Mouse (Mus musculus): ENCODE data around the gene Repin1.
"Not testable (repeated sequence)": the region's sequence is repeated elsewhere in the genome, so short reads cannot be mapped to it uniquely, and the experiment has no call there.

The Repin1 gene

GRCm38 (mm10) chr6:48579215-48579648, 14.5 kb upstream of the Repin1 start:
- DNase-seq (ENCODE audit: extremely low spot score, low spot score), result no peak

DNA sequence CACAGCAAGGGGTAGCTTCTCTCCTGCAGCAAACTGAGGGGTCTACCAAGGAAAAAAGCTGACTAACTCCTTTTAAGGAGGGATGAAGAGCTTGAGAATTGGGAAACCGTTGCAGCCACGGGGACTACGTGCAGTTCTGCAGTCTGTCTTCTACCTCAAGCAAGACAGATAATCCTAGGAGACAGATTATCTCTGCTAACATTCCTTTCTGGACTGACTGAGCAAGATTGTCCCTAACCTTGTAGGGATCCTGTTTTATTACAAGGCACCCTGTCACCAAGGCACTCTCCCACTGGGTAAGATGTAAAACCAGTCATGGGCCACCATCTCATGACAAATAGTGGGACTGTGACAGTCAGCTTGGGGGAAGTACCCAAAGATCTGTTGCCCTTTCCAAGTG, 12.4 kb upstream of the Repin1 start:
- no peak for DNase-seq (ENCODE audit: extremely low spot score, low spot score)

- peak; percentile 27 for DNase-seq (ENCODE audit: extremely low spot score, low spot score)
These were observed 11.6 kb upstream of the Repin1 start for GRCm38 (mm10) chr6:48582037-48582436.

- no peak for DNase-seq (ENCODE audit: extremely low spot score, low spot score)
These were observed 4.4 kb upstream of the Repin1 start, which contains the start of gene Gm45021 for GRCm38 (mm10) chr6:48589194-48589750. Gene Gm45021 (plus strand): TSS chr6:48589610.

- no peak for DNase-seq (ENCODE audit: extremely low spot score, low spot score)
These were observed 2.4 kb upstream of the Repin1 start for GRCm38 (mm10) chr6:48591221-48591845.

GRCm38 (mm10) chr6:48591871-48592270, 1.8 kb upstream of the Repin1 start:
- no peak for DNase-seq (ENCODE audit: extremely low spot score, low spot score)

DNA sequence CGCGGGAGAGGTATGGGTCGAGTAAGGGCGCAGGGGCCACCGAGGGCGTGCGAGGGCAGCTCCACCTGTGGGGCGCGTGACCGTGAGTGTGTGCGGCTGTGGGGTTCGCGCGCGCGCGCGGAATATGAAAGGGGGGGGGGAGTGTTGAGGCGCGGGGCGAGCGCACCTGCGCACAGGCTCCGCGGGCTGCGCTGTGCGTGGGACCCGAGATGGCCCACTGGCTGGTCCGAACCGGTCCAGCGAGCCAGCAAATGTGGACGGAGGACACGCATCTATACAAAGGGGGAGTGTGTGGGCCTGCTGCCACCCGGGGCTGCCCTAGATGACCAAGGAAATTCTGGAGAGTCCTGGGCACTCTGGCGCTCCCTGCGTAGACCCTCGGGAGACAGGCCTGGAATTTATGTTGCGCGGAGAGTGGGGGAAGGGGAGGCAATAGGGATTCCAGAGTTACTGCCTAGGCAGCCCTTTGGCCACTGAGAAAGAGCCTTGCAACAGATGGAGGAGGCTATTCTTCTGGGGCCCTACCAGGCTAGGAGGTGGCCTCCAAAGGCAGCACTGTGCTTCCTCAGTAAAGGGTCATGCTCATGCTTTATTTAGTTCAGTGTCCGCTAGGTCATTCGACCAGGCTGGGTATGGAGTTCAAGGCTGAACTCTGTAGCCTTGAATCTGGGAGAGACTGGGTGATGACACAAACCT, 508 bp downstream of the Repin1 start:
- peak; percentile 75 for DNase-seq (ENCODE audit: extremely low spot score, low spot score)

DNA sequence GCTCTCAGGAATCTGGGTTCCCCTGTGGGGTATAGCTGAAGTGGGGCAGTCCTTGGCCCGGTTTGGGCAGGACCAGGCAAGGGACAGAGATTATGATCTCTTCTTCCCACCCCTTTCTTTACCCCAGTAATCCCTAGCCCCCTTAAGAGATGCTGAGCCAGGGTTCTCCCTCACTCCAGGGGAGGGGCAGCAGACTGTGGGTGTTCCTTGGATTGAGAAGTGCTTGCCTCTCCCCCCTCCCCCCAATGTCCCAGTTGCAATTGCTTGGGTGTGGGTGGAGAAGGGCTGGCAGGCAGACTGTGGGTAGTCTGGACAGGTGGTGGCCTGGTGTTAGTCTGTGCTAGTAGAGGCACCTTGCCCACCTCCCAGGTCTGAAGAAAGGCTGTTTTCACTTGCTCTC, 1.6 kb downstream of the Repin1 start:
- no peak for DNase-seq (ENCODE audit: extremely low spot score, low spot score)

GRCm38 (mm10) chr6:48596545-48597232, 3.0 kb downstream of the Repin1 start:
- DNase-seq (ENCODE audit: extremely low spot score, low spot score), result no peak

- DNase-seq (ENCODE audit: extremely low spot score, low spot score), result no peak
These were observed 3.5 kb downstream of the Repin1 start for GRCm38 (mm10) chr6:48597233-48597625.

DNA sequence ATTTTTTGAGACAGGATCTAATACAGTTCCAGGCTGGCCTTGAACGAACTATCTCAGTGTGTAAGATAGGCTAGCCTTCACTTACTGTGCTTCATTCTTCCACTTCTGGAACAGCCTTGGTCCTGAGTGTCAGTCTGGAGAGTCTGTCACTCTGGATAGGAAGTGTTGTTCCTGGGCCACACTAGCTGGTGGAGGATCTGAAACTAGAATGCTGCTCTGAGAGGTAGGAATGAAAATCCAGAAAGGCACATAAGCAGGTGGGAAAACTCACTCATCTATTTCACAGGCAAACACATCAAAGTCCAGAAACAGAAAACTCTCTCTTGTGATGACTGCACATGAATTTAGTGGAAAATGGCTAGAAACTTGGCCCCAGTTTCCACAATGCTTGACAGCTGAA, 6.9 kb downstream of the Repin1 start:
- DNase-seq (ENCODE audit: extremely low spot score, low spot score), result no peak

DNA sequence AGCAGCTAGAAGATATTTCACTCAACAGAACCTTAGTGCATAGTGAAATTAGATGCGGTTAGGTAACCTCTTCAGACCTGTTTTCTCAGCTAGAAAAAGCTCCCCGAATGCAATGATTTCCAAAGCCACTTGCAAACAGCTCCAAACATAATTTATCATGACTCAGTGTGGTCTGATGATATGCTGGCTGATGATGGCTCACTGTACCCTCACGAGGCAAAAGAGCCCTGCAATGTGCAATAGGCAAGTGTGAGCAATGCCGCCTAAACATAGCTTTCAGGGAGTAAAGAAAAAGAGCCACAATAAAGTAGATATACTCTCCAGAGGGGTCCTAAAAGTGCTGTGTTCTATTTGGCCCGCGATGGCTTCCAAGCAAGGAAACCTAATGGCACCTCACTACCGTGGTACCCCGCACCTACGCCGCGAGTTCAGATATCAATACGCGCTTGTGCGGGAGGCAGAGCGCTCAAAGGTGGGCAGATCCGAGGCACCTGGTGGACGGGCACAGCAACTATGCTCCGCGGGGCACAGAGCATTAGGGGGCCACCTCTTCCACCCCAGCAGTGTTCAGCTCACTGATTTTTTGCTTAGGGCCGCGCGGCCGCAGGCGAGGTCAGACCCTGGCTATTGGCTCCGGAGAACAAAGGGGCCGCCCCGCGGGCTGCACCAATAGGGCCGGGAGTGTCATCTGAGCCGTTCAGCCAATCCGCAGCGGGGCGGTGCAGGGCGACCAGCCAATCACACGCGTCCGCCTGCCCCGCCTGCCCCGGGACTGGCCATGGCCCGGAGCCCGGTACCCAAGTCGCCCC, 7.8 kb downstream of the Repin1 start, which contains the start of gene Zfp775:
TSS of gene Zfp775 (plus strand) at position 793 of the 809 bp plus-strand sequence.
- peak; percentile 94 for DNase-seq (ENCODE audit: extremely low spot score, low spot score)

GRCm38 (mm10) chr6:48602080-48602741, 8.5 kb downstream of the Repin1 start:
- no peak for DNase-seq (ENCODE audit: extremely low spot score, low spot score)

- DNase-seq (ENCODE audit: extremely low spot score, low spot score), result no peak
These were observed 14.4 kb downstream of the Repin1 start for GRCm38 (mm10) chr6:48608124-48608523.

DNA sequence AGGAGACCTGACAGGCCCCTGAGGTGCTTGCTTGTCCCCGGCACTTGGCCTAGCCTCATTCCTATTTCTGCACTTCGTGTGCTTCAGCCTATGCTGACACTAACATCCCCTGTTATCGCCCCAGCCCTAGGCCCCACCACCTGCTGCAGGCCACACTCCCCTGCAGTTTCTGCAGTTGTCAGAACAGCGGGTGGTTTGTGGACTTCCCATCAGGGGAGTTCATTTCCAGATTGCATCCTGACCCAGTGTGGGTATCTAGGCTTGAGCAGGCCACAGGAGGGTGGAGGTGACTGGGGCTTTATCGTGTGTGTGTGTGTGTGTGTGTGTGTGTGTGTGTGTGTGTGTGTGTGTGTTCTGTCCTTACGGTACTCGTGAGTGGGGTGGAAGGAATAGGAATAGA, 15.8 kb downstream of the Repin1 start:
- no peak for DNase-seq (ENCODE audit: extremely low spot score, low spot score)

- no peak for DNase-seq (ENCODE audit: extremely low spot score, low spot score)
These were observed 17.0 kb downstream of the Repin1 start for GRCm38 (mm10) chr6:48610657-48611056.

DNA sequence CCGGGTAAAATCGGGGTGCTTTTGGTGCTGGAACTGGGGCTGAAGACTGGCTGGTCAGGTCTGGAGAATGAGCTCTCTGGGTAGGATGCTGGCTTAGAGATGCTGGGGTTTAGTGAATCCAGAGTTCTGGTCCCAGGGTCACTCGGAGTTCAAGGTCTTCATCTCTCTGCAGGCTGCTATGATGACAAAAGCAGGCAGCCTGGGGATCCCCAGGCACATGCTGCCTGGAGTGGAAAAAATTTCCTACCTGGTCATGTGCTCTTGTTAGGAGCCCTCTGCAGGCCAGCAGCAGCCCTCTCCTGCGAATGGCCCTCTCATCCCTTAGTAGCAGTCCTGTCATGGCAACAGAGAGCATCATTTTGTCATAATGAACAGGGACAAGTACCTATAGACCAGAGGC, 19.8 kb downstream of the Repin1 start:
- no peak for DNase-seq (ENCODE audit: extremely low spot score, low spot score)

GRCm38 (mm10) chr6:48614756-48615155, 21.1 kb downstream of the Repin1 start:
- no peak for DNase-seq (ENCODE audit: extremely low spot score, low spot score)

DNA sequence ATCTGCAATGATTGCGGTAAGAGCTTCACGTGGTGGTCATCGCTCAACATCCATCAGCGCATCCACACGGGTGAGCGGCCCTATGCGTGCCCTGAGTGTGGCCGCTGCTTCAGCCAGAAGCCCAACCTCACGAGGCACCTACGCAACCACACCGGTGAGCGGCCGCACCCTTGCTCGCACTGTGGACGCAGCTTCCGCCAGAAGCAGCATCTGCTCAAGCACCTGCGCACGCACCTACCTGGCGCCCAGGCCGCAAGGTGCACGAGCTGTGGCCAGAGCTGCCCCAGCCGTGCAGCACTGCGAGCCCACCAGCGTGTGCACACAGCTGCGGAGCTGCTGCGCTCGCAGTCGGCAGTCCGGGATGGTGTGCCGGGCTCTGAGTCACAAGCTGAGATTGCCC, 26.3 kb downstream of the Repin1 start:
- no peak for DNase-seq (ENCODE audit: extremely low spot score, low spot score)

DNA sequence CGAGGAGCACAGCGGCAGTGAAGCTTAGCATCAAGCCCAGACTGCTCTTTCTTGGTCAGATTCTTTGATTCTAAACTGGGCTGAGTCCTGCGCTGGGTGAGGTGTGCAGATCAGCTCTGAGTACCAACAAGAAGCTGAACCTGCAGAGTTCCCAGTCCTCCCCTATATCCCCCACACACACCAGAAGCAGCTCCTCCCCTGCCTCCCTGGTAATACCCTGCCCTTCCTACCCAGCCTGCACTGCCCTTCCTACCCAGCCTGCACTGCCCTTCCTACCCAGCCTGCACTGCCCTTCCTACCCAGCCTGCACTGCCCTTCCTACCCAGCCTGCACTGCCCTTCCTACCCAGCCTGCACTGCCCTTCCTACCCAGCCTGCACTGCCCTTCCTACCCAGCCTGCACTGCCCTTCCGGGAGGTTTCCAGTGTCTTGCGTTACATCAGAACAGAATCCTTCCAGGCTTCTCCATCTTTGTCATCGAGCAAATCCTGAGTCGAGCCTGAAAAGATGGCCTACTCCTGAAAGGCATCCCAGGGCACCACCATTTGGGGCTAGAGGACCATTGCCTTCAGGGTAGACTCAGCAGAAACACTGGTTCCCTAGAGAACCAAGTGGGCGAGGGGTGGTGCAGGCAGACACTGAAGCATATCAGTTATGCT, 28.6 kb downstream of the Repin1 start:
- not testable (repeated sequence) for DNase-seq (ENCODE audit: extremely low spot score, low spot score)

All from neural tube, embryonic 10.5 days (tissue).